ENCODE assay signal across 20 mouse cellular contexts in genomic region chr9:46256658-46257385, GRCm38 (mm10). TPM values are rescaled to one million over a fixed set of nuclear protein-coding genes. Genes with fewer than 3 reads are reported as not detected.
DNase-seq lines count a peak whose midpoint lies in the region; ATAC-seq and TF ChIP-seq lines count a peak whose summit lies in the region.
"Had no signal": no experiment of that assay in that cellular context is flagged by ENCODE, and none has a peak within 500 bp of the region (broad histone marks: within the 10 kb centered on the region; RNA-seq: fewer than 3 reads in every experiment).

No protein-coding gene starts in this region.

- H3K4me1 ChIP-seq in heart, embryonic 16.5 days (ENCODE audit: control insufficient read depth, insufficient read depth, low read length), result no peaks in the 10 kb centered on the region
- no peaks in the 10 kb centered on the region; the same call in 1 of the 2 replicates for H3K4me1 ChIP-seq in midbrain, embryonic 11.5 days (ENCODE audit: control insufficient read depth, insufficient read depth, low read length)
- no peaks in the 10 kb centered on the region for H3K4me1 ChIP-seq in midbrain, postnatal 0 days (ENCODE audit: insufficient read depth, low read length)
- H3K4me1 ChIP-seq: embryonic facial prominence, embryonic 13.5 days; limb, embryonic 13.5 days; lung, embryonic 15.5 days had no signal

- TF ChIP-seq CTCF in midbrain, postnatal 0 days (IDR thresholded peaks at IDR 0.05), result no peak
- no peak for TF ChIP-seq CTCF in left cerebral cortex, adult 2 months (IDR thresholded peaks at IDR 0.05)

- DNase-seq in heart, postnatal 36 days, result no peak
- peak; percentile 47 for DNase-seq in midbrain, embryonic 11.5 days (ENCODE audit: low spot score, missing footprints)
- DNase-seq in midbrain, postnatal 0 days (ENCODE audit: low spot score), result no peak
- DNase-seq in brain, adult 2 months (ENCODE audit: low read depth, low spot score), result peak; percentile 14
- DNase-seq in cerebellum, postnatal 10 days, result no peak
- DNase-seq in left cerebral cortex, adult 2 months (ENCODE audit: extremely low spot score in 1 of 2, low spot score in 2 of 2), result no peak
- DNase-seq: cerebellum, adult 2 months; kidney, adult 8-10 months; kidney, postnatal 25 days; retina, postnatal 1 day; right cerebral cortex, postnatal 4 days; thymus, postnatal 25 days had no signal

- no peak overlapping the region for H3K4me3 ChIP-seq in heart, embryonic 16.5 days (ENCODE audit: low read length)
- no peak overlapping the region for H3K4me3 ChIP-seq in midbrain, embryonic 11.5 days (ENCODE audit: low read depth, low read length)
- no peak overlapping the region for H3K4me3 ChIP-seq in midbrain, postnatal 0 days (ENCODE audit: low read depth, low read length)
- no peak overlapping the region for H3K4me3 ChIP-seq in left cerebral cortex, adult 2 months
- H3K4me3 ChIP-seq: embryonic facial prominence, embryonic 13.5 days; limb, embryonic 13.5 days; lung, embryonic 15.5 days had no signal

- intact Hi-C loops in heart, postnatal 36 days (cut with DNase I), result no loop called here
- intact Hi-C loops in left cerebral cortex, adult 2 months (cut with DNase I), result no loop called here

- peak overlapping the region; percentile 38; the same call in 1 of the 2 replicates for H3K27ac ChIP-seq in heart, embryonic 16.5 days (ENCODE audit: low read length)
- H3K27ac ChIP-seq in midbrain, embryonic 11.5 days (ENCODE audit: low read depth, low read length), result no peak overlapping the region
- no peak overlapping the region for H3K27ac ChIP-seq in midbrain, postnatal 0 days (ENCODE audit: low read depth, low read length)
- H3K27ac ChIP-seq in left cerebral cortex, adult 2 months, result no peak overlapping the region
- H3K27ac ChIP-seq: embryonic facial prominence, embryonic 13.5 days; limb, embryonic 13.5 days; lung, embryonic 15.5 days had no signal

- H3K9ac ChIP-seq in heart, embryonic 16.5 days (ENCODE audit: low read length), result no peak overlapping the region
- no peak overlapping the region for H3K9ac ChIP-seq in midbrain, embryonic 11.5 days (ENCODE audit: low read length)
- no peak overlapping the region for H3K9ac ChIP-seq in midbrain, postnatal 0 days (replicated peaks; ENCODE audit: low read length, poor library complexity, severe bottlenecking)
- H3K9ac ChIP-seq: embryonic facial prominence, embryonic 13.5 days; limb, embryonic 13.5 days; lung, embryonic 15.5 days had no signal

- H3K4me2 ChIP-seq in heart, embryonic 16.5 days (ENCODE audit: low read depth, low read length), result no peak overlapping the region
- H3K4me2 ChIP-seq in midbrain, embryonic 11.5 days, result no peak overlapping the region
- H3K4me2 ChIP-seq in midbrain, postnatal 0 days (ENCODE audit: low read depth, low read length, poor library complexity, severe bottlenecking), result no peak overlapping the region
- H3K4me2 ChIP-seq: embryonic facial prominence, embryonic 13.5 days; limb, embryonic 13.5 days; lung, embryonic 15.5 days had no signal

- no peaks in the 10 kb centered on the region for H3K9me3 ChIP-seq in heart, embryonic 16.5 days (replicated peaks; ENCODE audit: control insufficient read depth, low read length)
- H3K9me3 ChIP-seq in midbrain, embryonic 11.5 days (ENCODE audit: control insufficient read depth, low read length), result no peaks in the 10 kb centered on the region
- H3K9me3 ChIP-seq in midbrain, postnatal 0 days (ENCODE audit: low read length), result no peaks in the 10 kb centered on the region
- H3K9me3 ChIP-seq: embryonic facial prominence, embryonic 13.5 days; limb, embryonic 13.5 days; lung, embryonic 15.5 days had no signal

- no peak for ATAC-seq in heart, embryonic 16.5 days (replicated peaks; ENCODE audit: extremely low read depth, insufficient read depth, low FRiP score)
- ATAC-seq in midbrain, embryonic 11.5 days (ENCODE audit: low FRiP score), result no peak
- ATAC-seq in midbrain, postnatal 0 days (ENCODE audit: low FRiP score), result no peak

- H3K27me3 ChIP-seq in heart, embryonic 16.5 days (ENCODE audit: control insufficient read depth, insufficient read depth, low read length), result no peaks in the 10 kb centered on the region
- peaks cover 5% of the 10 kb centered on the region; the same call in 1 of the 2 replicates for H3K27me3 ChIP-seq in midbrain, embryonic 11.5 days (ENCODE audit: control insufficient read depth, insufficient read depth, low read length)
- peaks cover 6% of the 10 kb centered on the region for H3K27me3 ChIP-seq in midbrain, postnatal 0 days (ENCODE audit: insufficient read depth, low read length)
- H3K27me3 ChIP-seq: embryonic facial prominence, embryonic 13.5 days; limb, embryonic 13.5 days; lung, embryonic 15.5 days had no signal

- WGBS in heart, embryonic 16.5 days, result 79% methylated on average over 10 of the region's 10 CpGs
- whole genome bisulfite sequencing in midbrain, embryonic 11.5 days, result 90% methylated on average over 10 of the region's 10 CpGs
- WGBS in midbrain, postnatal 0 days, result 88% methylated on average over 10 of the region's 10 CpGs

- no peaks in the 10 kb centered on the region for H3K36me3 ChIP-seq in heart, embryonic 16.5 days (ENCODE audit: control insufficient read depth, insufficient read depth)
- no peaks in the 10 kb centered on the region for H3K36me3 ChIP-seq in midbrain, embryonic 11.5 days (ENCODE audit: control insufficient read depth, insufficient read depth, low read length)
- no peaks in the 10 kb centered on the region for H3K36me3 ChIP-seq in midbrain, postnatal 0 days (ENCODE audit: insufficient read depth, low read length)
- H3K36me3 ChIP-seq: embryonic facial prominence, embryonic 13.5 days; limb, embryonic 13.5 days; lung, embryonic 15.5 days had no signal

RNA-seq across cellular contexts. Expression of gene Apoa5, which starts 11.6 kb away (rescaled TPM):
- polyA plus RNA-seq in heart, embryonic 16.5 days (2015; fragmentation: Nextera tagmentation; extraction: Ambion mirVana), result not detected in 2 replicates
- not detected for total RNA-seq in heart, postnatal 36 days (2021)
- 0.15 TPM in 1 of 2 replicates, not detected in the other for polyA plus RNA-seq in midbrain, embryonic 11.5 days (2014; fragmentation: Nextera tagmentation; extraction: Ambion mirVana)
- not detected in 2 replicates for total RNA-seq in midbrain, postnatal 0 days (2014; rRNA removed)
- polyA plus RNA-seq in midbrain, postnatal 0 days (2015; fragmentation: Nextera tagmentation; extraction: Ambion mirVana), result not detected in 2 replicates
- not detected for total RNA-seq in left cerebral cortex, adult 2 months (2021)
- total RNA-seq: hematopoietic stem cell, adult 5-6 weeks; left cerebral cortex, postnatal 10 days had no signal
- polyA plus RNA-seq: cerebellum, adult 2 months; cortical plate, adult 2 months; embryonic facial prominence, embryonic 13.5 days; limb, embryonic 13.5 days; lung, embryonic 15.5 days had no signal

RNA-seq across cellular contexts. Expression of gene Zpr1, which starts 16.0 kb away (rescaled TPM):
- 36.7 and 39.5 TPM in 2 replicates for polyA plus RNA-seq in heart, embryonic 16.5 days (2015; fragmentation: Nextera tagmentation; extraction: Ambion mirVana)
- 10 to 100 TPM; 19.5 to 24.6 TPM for total RNA-seq in heart, postnatal 36 days (2021)
- 59.3 and 62.0 TPM in 2 replicates for polyA plus RNA-seq in midbrain, embryonic 11.5 days (2014; fragmentation: Nextera tagmentation; extraction: Ambion mirVana)
- total RNA-seq in midbrain, postnatal 0 days (2014; rRNA removed), result 33.7 and 46.1 TPM in 2 replicates
- polyA plus RNA-seq in midbrain, postnatal 0 days (2015; fragmentation: Nextera tagmentation; extraction: Ambion mirVana), result 46.3 and 46.8 TPM in 2 replicates
- total RNA-seq in left cerebral cortex, adult 2 months (2021), result 10 to 100 TPM; 38.6 to 38.9 TPM

RNA-seq across cellular contexts. Expression of gene Apoa4, which starts 16.3 kb away (rescaled TPM):
- 1.3 TPM in 1 of 2 replicates, not detected in the other for polyA plus RNA-seq in heart, embryonic 16.5 days (2015; fragmentation: Nextera tagmentation; extraction: Ambion mirVana)
- total RNA-seq in heart, postnatal 36 days (2021), result not detected
- polyA plus RNA-seq in midbrain, embryonic 11.5 days (2014; fragmentation: Nextera tagmentation; extraction: Ambion mirVana), result not detected in 2 replicates
- total RNA-seq in midbrain, postnatal 0 days (2014; rRNA removed), result not detected in 2 replicates
- polyA plus RNA-seq in midbrain, postnatal 0 days (2015; fragmentation: Nextera tagmentation; extraction: Ambion mirVana), result not detected in 2 replicates
- not detected for total RNA-seq in left cerebral cortex, adult 2 months (2021)
- total RNA-seq: gastrocnemius, adult 8-10 months; hematopoietic stem cell, adult 5-6 weeks; left cerebral cortex, postnatal 10 days had no signal
- polyA plus RNA-seq: embryonic facial prominence, embryonic 13.5 days had no signal

RNA-seq across cellular contexts. Expression of gene Apoc3, which starts 21.4 kb away (rescaled TPM):
- polyA plus RNA-seq in heart, embryonic 16.5 days (2015; fragmentation: Nextera tagmentation; extraction: Ambion mirVana), result 0.89 TPM in 1 of 2 replicates, not detected in the other
- total RNA-seq in heart, postnatal 36 days (2021), result not detected
- not detected in 2 replicates for polyA plus RNA-seq in midbrain, embryonic 11.5 days (2014; fragmentation: Nextera tagmentation; extraction: Ambion mirVana)
- total RNA-seq in midbrain, postnatal 0 days (2014; rRNA removed), result not detected in 2 replicates
- not detected in 2 replicates for polyA plus RNA-seq in midbrain, postnatal 0 days (2015; fragmentation: Nextera tagmentation; extraction: Ambion mirVana)
- total RNA-seq in left cerebral cortex, adult 2 months (2021), result 1 to 10 TPM; 1.2 to 2.1 TPM
- total RNA-seq: hematopoietic stem cell, adult 5-6 weeks; left cerebral cortex, postnatal 10 days had no signal
- polyA plus RNA-seq: embryonic facial prominence, embryonic 13.5 days; limb, embryonic 13.5 days; lung, embryonic 15.5 days had no signal

RNA-seq across cellular contexts. Expression of gene Bud13, which starts 26.0 kb away (rescaled TPM):
- 13.3 and 13.5 TPM in 2 replicates for polyA plus RNA-seq in heart, embryonic 16.5 days (2015; fragmentation: Nextera tagmentation; extraction: Ambion mirVana)
- total RNA-seq in heart, postnatal 36 days (2021), result 1 to 10 TPM; 7.5 to 9.1 TPM
- 26.4 and 27.1 TPM in 2 replicates for polyA plus RNA-seq in midbrain, embryonic 11.5 days (2014; fragmentation: Nextera tagmentation; extraction: Ambion mirVana)
- total RNA-seq in midbrain, postnatal 0 days (2014; rRNA removed), result 15.0 and 15.7 TPM in 2 replicates
- polyA plus RNA-seq in midbrain, postnatal 0 days (2015; fragmentation: Nextera tagmentation; extraction: Ambion mirVana), result 11.8 and 12.3 TPM in 2 replicates
- total RNA-seq in left cerebral cortex, adult 2 months (2021), result 10 to 100 TPM; 10.4 to 11.0 TPM

Comparison
In these comparisons a context has a peak if more than half of its experiments do, and no peak if none do; other contexts are left out.
1. DNase-seq: peak in midbrain, embryonic 11.5 days (single experiment) and brain, adult 2 months (single experiment); none in heart, postnatal 36 days (0 of 2), midbrain, postnatal 0 days (single experiment), cerebellum, postnatal 10 days (0 of 2) and left cerebral cortex, adult 2 months (0 of 2).